Mouse (Mus musculus) natural killer cell, adult 2 months (primary cell): Measurements from ENCODE around the gene Chst14.

ENCODE experiments used
- DNase-seq, 2 experiments: peaks; one replicate each; pipeline ENCODE4 v3.0.0; 2022; ENCODE audit warnings: low spot score in 2 of 2

Gene Chst14

DNA sequence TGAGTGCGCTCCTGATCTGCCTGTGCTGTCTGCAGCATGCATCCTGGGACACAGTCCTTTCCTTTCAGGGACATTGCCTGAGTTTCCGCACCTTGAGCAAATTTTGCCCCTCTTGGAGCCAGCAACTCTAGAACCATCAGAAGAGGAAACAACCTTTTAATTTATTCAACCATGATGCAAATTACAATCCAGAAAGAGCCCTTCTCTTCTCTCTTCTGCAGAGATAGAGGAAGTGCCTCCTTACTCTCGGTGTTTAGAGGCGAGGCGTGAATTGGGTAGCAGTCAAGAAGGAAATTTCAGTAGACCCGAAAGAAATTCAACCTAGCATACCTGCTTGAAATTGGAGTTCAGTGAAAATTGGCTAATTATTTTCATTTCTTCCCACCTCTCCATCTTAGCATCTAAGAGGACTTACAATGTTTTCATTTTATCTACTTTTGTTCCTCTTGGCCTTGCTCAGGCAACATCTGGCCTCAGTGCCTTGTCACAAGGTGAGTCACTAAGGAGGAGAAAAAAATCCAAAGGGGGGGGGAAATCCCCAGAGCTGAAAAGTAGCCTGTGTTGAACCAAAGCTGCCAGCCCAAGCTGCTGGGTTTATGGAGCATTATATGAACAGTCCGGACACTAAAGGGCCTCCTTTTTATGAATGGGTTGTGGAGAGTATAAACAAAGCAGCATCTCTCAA, 20.7 kb upstream of the Chst14 start:
- DNase-seq = peak in 1 of 2 experiments; percentile 48

DNA sequence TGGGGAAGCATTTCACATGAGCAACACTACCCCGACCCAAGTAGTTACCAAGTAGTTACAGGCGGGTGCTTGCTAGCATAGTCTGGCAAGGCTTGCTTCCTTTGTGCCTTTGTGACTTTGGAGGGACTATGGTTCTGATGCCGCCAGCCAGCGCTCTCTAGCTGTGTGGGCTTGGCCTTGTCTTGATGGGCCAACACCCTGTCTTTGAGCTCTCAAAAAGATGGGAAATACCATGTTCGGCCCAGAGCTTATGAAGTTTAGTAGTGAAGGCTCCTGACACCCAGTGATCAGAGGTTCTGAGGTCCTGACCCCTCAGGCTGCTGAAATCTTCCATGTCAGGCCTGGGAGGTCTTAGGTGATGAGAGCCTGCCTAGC, 20.2 kb upstream of the Chst14 start:
- no peak for DNase-seq

DNA sequence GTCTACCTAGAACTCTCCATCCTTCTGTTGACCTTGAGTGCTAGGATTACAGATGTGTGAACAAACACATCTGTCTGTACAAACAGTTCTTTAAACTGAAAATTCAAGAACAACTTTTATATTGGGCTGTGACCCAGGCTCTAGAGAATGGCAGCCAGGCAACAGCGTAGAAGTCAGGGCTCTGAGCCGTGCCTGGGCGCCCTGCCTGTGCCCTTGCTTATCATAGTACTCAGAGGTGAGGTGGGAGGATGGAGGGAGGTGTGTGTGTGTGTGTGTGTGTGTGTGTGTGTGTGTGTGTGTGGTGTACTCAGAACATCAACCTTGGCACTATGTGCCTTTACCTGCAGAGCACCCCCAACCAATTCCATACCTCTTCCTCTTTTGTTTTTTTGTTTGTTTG, 18.5 kb upstream of the Chst14 start:
- no peak for DNase-seq

DNA sequence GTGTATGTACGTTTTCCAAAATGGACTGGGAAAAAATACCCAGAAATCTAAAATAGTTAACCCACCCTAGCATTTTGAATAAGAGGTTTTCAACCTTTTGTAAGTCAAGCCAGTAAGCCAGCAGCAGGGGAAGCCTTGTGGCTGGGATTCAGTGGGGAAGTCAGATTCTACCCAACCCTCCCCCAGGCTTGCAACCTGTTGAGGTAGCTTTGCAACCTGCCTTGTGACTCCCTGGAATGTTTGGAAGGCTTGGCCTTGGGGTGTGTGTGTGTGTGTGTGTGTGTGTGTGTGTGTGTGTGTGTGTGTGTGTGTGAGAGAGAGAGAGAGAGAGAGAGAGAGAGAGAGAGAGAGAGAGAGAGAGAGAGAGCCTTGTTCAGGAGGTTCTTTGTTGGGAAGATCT, 17.1 kb upstream of the Chst14 start:
- no peak for DNase-seq

DNA sequence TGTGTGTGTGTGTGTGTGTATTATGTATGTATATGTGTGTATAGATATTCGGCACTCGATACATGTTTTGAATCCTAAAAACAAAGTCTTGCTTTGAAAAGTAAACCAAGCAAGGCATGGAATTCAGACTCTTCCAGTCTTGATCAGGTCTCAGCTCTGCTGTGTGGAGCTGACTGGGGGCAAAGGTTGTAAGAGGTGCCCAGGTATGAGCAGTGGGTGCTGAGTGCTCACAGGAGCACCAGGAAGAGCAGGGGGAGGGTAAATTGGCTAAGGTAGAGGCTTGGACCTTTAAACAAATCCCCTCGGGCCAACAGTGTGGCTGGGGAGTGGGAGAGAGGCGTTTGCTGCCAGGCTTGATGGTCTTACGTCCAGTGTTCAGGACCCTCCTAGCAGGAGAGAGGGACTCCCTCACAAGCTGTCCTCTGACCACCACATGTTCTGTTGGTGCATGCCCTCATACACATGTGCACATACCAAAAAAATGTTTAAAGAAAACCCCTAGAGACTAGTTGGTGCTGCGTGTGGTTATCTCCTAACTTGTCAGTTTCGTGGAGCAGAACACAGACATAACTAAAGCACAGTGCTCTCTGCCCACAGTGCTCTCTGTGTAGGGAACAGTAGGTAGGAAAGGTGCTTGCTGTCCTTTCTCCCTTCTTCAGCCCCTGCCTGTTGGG, 15.6 kb upstream of the Chst14 start:
- no peak for DNase-seq

DNA sequence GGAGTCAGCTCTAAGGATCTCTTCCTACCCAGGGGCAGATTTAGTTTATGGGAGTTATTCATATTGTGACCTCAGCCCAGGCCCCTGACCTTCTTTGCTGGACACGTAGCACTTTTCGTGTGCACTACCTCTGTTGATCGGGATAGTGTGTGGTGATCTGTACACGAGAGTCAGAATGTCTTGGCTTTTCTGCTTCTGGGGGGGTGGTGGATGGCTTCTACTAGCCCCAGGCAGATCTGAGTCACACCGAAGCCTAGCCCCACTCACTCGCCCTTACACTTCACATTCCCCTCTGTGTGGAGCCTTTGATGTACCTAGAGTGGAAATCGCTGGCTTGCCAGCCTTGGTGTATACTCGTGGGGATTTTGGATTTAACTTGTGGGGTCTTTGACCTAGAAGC, 13.6 kb upstream of the Chst14 start:
- DNase-seq = no peak

DNA sequence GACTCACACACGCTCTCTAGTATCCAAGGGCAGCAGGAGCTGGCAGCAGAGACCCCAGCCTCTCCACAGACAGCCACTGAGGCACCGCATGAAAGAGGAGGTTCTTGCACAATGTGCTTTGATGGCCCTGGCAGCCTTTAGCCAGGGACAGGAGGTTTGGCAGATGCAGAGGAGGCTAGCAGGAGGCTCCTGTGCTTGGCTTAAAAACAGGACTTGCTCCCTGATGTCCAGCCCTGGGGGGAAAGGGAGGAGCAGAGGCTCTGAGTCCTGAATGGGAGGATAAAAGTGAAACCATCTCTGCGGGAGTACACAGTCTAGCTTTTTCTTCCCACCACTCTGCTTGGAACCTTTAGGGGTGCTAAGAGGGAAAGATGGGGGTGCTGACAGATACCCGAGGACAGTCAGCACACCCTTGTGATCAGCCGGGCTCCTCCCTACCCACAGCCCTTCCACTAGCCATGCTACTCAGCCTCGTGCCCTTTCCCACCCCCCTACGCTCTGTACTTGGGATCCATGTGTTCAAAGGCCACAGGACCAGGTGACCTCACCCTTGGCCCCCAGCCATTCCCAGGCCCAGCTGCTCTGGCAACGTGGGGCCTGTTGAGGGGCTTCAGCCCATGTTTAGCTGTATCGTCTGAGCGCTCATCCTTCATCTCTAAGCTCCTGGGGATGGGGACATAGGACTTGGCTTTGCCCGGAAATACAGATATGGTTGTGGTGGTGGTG, 12.6 kb upstream of the Chst14 start:
- DNase-seq = no peak

DNA sequence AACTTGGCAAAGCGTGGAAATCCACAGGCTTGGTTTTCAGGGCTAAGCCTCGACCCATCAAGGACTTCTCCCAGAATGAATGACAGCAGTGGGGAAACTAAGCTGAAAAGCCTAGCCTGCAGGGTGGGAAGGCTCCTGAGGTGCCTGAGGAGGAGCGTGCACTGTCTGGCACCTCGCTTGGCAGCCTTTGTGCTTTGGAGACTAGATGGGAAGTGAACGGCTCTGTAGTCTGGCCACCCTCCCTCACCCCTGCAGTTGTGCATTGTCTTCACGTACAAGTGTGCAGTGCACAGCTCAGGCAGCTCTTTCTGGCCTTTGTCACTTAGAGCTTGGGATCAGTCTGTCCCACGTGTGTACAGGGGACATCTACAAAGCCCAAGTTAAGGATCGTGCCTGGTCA, 11.6 kb upstream of the Chst14 start:
- no peak for DNase-seq

DNA sequence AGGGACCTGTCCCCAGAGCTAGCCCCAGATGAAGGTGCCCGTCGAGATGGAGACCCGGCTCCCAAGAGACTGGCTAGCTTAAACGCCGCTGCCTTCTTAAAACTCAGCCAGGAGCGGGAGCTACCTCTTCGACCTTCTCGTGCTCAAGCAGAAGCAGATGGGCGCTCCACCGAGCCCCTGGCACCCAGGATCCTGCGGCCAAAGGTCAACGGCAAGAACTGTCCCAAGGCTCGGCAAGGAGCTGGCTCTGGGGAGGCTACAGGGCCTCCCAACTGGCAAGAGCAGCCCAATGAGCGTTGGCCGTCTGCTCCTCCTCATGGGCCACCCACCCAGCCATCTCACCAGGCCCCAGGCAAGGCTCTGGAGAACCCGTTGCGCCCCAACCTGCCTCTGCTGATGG, 9.9 kb upstream of the Chst14 start:
- no peak for DNase-seq

DNA sequence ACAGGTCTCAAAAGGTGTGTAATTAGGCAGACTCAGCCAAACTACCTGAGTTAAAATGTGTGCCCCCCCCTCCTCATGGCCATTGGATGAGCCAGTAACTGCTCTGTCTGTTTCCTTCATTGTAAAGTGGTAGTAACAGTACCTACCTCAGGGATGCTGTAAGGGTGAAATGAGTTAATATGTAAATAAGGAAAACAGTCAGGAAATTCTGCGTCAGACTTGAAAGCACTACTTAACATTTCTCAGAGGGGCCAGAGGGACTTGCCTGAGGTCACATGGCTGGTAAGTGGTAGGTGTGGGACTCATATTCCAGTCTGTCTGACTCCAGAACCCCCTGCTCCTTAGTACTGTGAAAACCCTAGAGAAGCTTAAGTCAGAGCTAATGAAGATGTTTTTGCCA, 7.8 kb upstream of the Chst14 start:
- no peak for DNase-seq

DNA sequence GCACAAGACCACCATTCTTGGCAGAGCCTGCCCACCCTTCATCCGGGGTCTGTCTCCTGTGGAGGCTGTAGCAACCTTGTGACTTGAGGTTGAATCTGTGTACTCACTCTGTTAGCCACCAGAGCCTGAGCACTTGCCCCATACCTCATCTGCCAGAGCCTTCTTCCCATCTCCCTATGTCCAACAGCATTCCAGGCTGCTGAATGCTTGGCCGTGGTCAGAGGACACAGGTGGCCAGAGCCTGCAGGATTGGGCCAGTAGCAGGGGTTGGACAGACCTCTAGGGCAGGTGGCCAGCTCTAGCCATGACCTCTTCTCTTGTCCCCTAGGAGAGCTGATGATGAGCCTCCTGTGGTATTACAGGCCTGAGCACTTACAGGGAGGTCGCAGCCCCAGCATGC, 5.9 kb upstream of the Chst14 start:
- DNase-seq = no peak

DNA sequence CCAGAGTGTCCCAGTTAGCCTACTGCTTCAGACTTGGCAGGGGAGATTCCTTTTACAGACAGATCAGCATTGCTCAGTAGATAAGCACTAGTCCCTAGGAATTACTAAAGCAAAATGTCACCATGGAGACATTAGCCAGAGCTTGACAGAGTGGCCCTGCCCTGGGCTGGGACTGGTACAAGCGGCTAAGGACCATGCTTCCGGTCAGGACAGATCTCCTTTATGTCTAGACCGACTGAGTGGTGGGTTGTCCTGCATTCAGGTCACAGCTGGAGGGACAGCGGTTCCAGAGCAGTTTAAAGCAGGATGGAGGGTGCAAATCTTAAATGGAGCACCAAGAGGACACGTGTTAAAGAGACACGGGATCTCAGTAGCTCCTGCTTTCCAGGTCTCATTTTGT, 344 bp upstream of the Chst14 start:
- no peak for DNase-seq

DNA sequence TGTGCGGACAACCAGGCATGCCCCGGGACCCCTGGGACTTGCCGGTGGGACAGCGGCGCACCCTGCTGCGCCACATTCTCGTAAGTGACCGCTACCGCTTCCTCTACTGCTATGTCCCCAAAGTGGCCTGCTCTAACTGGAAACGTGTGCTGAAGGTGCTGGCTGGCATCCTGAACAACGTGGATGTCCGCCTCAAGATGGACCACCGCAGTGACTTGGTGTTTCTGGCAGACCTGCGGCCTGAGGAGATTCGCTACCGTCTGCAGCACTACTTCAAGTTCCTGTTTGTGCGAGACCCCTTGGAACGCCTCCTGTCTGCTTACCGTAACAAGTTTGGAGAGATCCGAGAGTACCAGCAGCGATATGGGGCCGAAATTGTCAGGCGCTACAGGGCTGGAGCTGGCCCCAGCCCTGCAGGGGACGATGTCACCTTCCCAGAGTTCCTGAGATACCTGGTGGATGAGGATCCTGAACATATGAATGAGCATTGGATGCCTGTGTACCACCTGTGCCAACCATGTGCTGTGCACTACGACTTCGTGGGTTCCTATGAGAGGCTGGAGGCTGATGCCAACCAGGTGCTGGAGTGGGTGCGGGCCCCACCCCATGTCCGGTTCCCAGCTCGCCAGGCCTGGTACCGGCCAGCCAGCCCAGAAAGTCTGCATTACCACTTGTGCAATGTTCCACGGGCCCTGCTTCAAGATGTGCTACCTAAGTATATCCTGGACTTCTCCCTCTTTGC, 873 bp downstream of the Chst14 start:
- DNase-seq = no peak

DNA sequence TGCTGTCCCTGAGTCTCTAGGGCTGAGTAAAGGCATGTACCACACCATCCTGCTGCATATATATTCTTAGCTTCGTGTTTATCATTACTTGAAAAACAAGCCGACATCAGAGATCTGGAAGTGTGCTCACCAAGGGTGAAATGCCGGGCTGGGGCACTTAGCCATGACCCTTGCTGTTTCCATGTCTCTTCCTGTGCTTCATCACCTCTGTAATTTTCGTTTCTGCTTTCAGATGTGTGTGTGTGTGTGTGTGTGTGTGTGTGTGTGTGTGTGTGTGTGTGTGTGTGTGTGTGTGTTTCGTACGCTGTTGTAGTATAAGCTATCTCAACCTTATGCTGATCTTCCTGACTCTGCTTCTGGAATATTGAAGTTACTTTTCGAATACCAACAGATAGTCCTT, 15.0 kb downstream of the Chst14 start:
- peak in 1 of 2 experiments; percentile 39 for DNase-seq

DNA sequence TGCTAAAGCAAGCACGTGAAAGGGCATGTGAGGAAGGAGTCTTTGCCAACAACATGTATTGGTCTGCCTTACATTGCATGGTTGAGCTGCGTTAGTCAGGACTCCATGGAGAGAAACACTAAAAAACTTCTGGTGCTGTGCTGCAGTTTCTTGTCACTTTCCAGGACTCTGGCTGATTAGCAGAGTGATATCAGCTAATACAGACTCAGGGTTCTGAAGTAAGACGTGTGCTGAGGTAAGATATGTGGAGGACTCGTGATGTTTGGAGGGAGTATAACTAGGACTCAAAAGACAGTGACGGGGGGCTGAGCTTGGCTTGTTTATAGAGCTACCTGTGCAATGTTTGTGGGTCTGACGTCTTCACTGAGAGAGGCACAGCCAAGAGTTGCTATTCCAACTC, 16.9 kb downstream of the Chst14 start:
- DNase-seq = no peak

DNA sequence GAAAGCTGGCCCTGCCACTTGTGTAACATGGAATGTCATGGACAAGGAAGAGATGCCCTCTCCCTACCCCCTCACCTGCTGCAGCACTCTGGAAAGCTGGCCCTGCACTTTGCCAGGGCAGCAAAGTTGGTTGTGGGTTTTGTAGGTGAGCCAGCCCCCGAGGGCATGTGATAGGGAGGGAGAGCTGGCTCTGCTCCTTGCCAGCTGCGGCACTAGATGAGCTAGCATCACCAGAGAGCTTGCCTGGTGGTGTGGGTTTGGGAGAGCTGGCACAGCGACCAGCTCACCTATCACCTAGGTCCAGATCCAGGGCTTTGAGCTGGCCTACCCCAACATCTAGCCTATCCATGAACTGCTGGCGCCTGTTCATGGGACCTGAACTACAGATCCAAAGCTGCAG, 22.5 kb downstream of the Chst14 start:
- no peak for DNase-seq

DNA sequence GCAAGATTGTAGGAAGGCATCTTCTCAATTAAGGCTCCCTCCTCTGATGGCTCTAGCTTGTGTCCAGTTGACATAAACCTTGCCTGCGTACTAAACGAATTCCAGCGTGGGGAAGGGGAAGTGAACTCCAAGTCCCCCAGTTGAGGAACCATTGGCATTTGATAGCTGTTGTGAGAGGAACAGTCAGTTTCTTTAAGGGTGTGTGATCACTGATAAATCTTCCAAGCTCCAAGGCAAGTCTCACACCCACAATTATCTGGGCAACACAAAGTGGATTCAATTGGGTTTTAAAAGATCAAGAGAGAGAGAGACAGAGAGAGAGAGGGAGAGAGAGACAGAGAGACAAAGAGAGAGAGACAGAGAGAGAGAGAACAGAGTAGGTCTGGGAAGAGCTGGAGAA, 23.4 kb downstream of the Chst14 start:
- DNase-seq = no peak

DNA sequence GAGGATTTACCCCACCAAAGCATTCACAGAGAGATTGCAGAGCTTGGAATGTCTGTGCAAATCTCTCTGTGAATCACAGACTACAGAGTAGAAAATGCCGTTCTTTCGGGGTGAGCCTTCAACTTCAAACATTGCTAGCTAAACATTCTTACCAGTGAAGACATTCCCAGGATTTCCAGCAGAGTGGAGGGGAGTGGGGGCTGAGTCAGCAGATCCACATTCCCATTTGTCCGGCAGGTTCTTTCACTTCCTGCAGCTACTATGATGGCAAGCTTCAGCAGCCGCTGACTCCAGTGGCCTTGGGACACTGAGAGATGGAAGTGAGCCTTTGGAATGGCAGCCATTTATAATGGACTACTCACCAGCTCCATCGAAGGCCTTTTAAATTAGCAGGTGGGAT, 30.2 kb downstream of the Chst14 start:
- no peak for DNase-seq

DNA sequence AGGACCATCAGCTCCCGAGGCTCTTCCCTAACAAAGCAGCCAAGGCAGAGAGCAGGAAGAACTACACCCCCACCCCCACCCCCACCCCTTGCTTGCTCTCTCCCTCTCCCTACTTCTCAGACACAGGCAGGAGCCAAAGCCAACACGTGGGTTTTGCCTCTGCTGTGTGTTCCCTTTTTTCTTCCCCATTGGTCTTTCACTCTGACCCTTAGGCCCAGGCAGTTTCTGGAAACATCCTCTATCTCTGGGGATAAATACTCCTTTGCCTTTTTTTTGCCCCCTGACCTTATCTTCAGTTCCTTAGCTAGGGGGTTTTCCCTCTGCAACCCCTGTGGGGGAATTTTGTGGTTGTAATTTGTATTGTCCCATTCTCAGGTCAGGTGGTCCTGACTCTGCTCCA, 33.3 kb downstream of the Chst14 start:
- DNase-seq = no peak

DNA sequence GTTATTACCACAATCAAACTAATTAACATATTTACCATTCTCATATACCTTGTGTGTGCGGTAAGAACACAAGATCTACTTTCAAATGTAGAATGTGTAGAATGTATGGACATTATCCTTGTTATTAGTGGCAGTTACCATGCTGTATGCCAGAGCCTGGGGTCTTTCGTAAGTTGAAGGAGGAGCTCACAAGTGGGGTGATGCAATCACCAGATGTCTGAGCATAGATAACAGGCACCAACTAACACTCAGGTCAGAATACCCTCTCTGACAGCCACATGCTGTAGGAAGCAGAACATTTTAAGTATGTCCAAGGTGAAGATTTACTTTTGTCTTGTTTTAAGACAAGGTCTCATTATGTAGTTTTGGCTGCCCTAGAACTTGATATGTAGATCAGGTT, 34.1 kb downstream of the Chst14 start:
- no peak for DNase-seq

DNA sequence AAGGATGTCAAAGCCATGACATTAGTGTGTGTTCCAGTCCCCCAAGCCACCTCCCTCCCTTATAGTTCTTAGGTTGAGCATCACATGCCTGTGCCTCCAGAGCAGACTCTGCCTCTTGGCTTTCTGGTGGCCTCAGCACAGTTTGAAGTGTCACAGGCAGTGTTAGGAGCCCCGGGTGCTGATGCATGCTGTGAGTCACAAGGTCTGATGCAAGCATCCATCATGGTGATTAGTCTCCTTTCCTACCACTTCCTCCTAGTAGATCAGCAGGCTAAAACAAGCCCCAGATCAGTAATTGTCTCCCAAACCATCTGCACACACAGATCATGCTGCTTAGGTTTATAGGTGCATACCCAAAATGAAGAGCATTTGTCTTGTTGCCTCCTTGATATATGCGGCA, 35.2 kb downstream of the Chst14 start:
- DNase-seq = peak in 1 of 2 experiments; percentile 33

DNA sequence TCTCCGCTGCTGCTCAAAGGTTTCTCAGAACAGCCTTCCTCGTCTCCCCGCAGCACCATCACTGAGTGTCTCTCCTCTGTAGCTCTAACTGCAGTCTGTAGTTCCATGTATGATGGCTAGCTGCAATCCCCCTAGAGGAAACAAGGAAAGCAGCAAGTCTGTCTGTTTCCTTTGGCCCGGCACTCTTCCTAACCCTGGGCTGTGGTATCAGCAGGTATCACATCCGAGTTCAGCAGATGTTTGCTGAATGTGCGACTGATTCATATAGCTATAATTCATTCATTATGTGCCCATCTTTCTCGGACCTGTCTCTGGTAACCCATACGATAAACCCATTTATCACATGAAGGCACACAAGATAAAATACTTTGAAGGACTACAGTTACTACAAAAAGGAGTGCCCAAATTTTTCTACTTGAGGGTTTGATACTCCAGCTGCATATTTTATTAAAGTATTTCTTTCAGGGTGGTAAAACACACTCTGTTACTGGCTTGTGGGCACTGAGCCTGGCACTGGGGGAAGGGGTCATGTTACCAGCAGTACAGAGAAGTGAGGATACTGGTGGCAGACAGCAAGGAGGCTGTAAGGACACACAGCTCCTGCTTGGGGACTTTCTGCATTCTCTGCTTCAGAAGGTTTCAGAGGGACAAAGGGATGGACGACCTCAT, 36.8 kb downstream of the Chst14 start:
- DNase-seq = no peak
